ENCODE assay signal across 14 mouse cellular contexts in genomic region chr2:155047452-155048178, GRCm38 (mm10). TPM values are rescaled to one million over a fixed set of nuclear protein-coding genes. Genes with fewer than 3 reads are reported as not detected.
DNase-seq lines count a peak whose midpoint lies in the region; ATAC-seq and TF ChIP-seq lines count a peak whose summit lies in the region.
"Had no signal": no experiment of that assay in that cellular context is flagged by ENCODE, and none has a peak within 500 bp of the region (broad histone marks: within the 10 kb centered on the region; RNA-seq: fewer than 3 reads in every experiment).

No protein-coding gene starts in this region.

- peaks cover 17% of the 10 kb centered on the region for H3K4me1 ChIP-seq in heart, embryonic 15.5 days (replicated peaks)
- peaks cover 39% of the 10 kb centered on the region for H3K4me1 ChIP-seq in embryonic facial prominence, embryonic 10.5 days
- peaks cover 25% of the 10 kb centered on the region for H3K4me1 ChIP-seq in limb, embryonic 12.5 days (replicated peaks)
- peaks cover 5% of the 10 kb centered on the region; the same call in 1 of the 2 replicates for H3K4me1 ChIP-seq in lung, postnatal 0 days (ENCODE audit: insufficient read depth, low read depth, low read length)

- no peak for TF ChIP-seq CTCF in lung, postnatal 0 days (IDR thresholded peaks at IDR 0.05)

- WGBS in heart, embryonic 15.5 days: 51% methylated on average over 7 of the region's 7 CpGs
- 41% methylated on average over 7 of the region's 7 CpGs for WGBS in embryonic facial prominence, embryonic 10.5 days
- WGBS in limb, embryonic 12.5 days: 19% methylated on average over 7 of the region's 7 CpGs
- 68% methylated on average over 7 of the region's 7 CpGs for WGBS in lung, postnatal 0 days

- H3K9ac ChIP-seq in heart, embryonic 15.5 days: no peak overlapping the region
- no peak overlapping the region; the same call in 1 of the 2 replicates for H3K9ac ChIP-seq in limb, embryonic 12.5 days (replicated peaks)
- no peak overlapping the region for H3K9ac ChIP-seq in lung, postnatal 0 days (replicated peaks; ENCODE audit: low read depth)
- H3K9ac ChIP-seq: liver, embryonic 15.5 days had no signal

- H3K27me3 ChIP-seq in heart, embryonic 15.5 days: no peaks in the 10 kb centered on the region
- H3K27me3 ChIP-seq in embryonic facial prominence, embryonic 10.5 days (replicated peaks; ENCODE audit: low read depth, poor library complexity, severe bottlenecking): no peaks in the 10 kb centered on the region
- no peaks in the 10 kb centered on the region for H3K27me3 ChIP-seq in limb, embryonic 12.5 days
- H3K27me3 ChIP-seq in lung, postnatal 0 days (replicated peaks; ENCODE audit: insufficient read depth, low read length): no peaks in the 10 kb centered on the region
- H3K27me3 ChIP-seq: liver, embryonic 15.5 days had no signal

- H3K4me3 ChIP-seq in heart, embryonic 15.5 days: no peak overlapping the region
- peak overlapping the region; percentile 25; the same call in 1 of the 2 replicates for H3K4me3 ChIP-seq in embryonic facial prominence, embryonic 10.5 days
- peak overlapping the region; percentile 12; the same call in 1 of the 2 replicates for H3K4me3 ChIP-seq in limb, embryonic 12.5 days (replicated peaks)
- H3K4me3 ChIP-seq in lung, postnatal 0 days (ENCODE audit: low read depth, low read length): no peak overlapping the region
- H3K4me3 ChIP-seq: liver, embryonic 15.5 days had no signal

- no peak for DNase-seq in heart, adult 9 months (ENCODE audit: low spot score in 2 of 2)
- DNase-seq in embryonic facial prominence, embryonic 10.5 days (ENCODE audit: low spot score): peak; percentile 80
- peak; percentile 55 for DNase-seq in thymus, postnatal 14 days
- no peak for DNase-seq in Muller cell, postnatal 12 days (ENCODE audit: inconsistent ontology term)
- DNase-seq in lung, postnatal 10 days: no peak
- DNase-seq in lung, postnatal 0 days (ENCODE audit: low spot score): no peak
- DNase-seq: cerebellum, adult 18-20 months; right cerebral cortex, postnatal 25 days had no signal

- H3K4me2 ChIP-seq in heart, embryonic 15.5 days: peak overlapping the region; percentile 6; the same call in 1 of the 2 replicates
- peak overlapping the region; percentile 40 for H3K4me2 ChIP-seq in limb, embryonic 12.5 days
- no peak overlapping the region for H3K4me2 ChIP-seq in lung, postnatal 0 days (replicated peaks; ENCODE audit: low read depth, low read length)
- H3K4me2 ChIP-seq: liver, embryonic 15.5 days had no signal

- H3K36me3 ChIP-seq in heart, embryonic 15.5 days: no peaks in the 10 kb centered on the region
- H3K36me3 ChIP-seq in embryonic facial prominence, embryonic 10.5 days (replicated peaks): no peaks in the 10 kb centered on the region
- H3K36me3 ChIP-seq in limb, embryonic 12.5 days: no peaks in the 10 kb centered on the region
- H3K36me3 ChIP-seq in lung, postnatal 0 days (ENCODE audit: insufficient read depth, low read length): no peaks in the 10 kb centered on the region
- H3K36me3 ChIP-seq: G1E; liver, embryonic 15.5 days had no signal

- no peak overlapping the region for H3K27ac ChIP-seq in heart, embryonic 15.5 days
- H3K27ac ChIP-seq in embryonic facial prominence, embryonic 10.5 days (replicated peaks): peak overlapping the region; percentile 79
- peak overlapping the region; percentile 87 for H3K27ac ChIP-seq in limb, embryonic 12.5 days
- no peak overlapping the region for H3K27ac ChIP-seq in lung, postnatal 0 days (ENCODE audit: low read length)
- H3K27ac ChIP-seq: liver, embryonic 15.5 days; macrophage had no signal

- no peaks in the 10 kb centered on the region for H3K9me3 ChIP-seq in heart, embryonic 15.5 days (replicated peaks)
- no peaks in the 10 kb centered on the region for H3K9me3 ChIP-seq in embryonic facial prominence, embryonic 10.5 days
- no peaks in the 10 kb centered on the region for H3K9me3 ChIP-seq in limb, embryonic 12.5 days
- H3K9me3 ChIP-seq in lung, postnatal 0 days (ENCODE audit: low read length): no peaks in the 10 kb centered on the region
- H3K9me3 ChIP-seq: G1E; liver, embryonic 15.5 days had no signal

- no peak for TF ChIP-seq EP300 in lung, postnatal 0 days (IDR thresholded peaks at IDR 0.05)

- ATAC-seq in heart, embryonic 15.5 days (replicated peaks; ENCODE audit: insufficient number of reproducible peaks, insufficient read depth, low FRiP score, low read depth): no peak
- no peak for ATAC-seq in limb, embryonic 12.5 days (ENCODE audit: insufficient number of reproducible peaks, insufficient read depth, low FRiP score, low TSS enrichment, low read depth)
- ATAC-seq in lung, postnatal 0 days: no peak
- ATAC-seq: intestine, postnatal 0 days had no signal

RNA-seq across cellular contexts. Expression of gene Ahcy, which starts 26.7 kb away (rescaled TPM):
- polyA plus RNA-seq in heart, embryonic 15.5 days (2015; fragmentation: Nextera tagmentation; extraction: Ambion mirVana): 36.9 and 46.4 TPM in 2 replicates
- polyA plus RNA-seq in embryonic facial prominence, embryonic 10.5 days (2016; fragmentation: Nextera tagmentation; extraction: Ambion mirVana): 105 and 109 TPM in 2 replicates
- 86.0 and 87.8 TPM in 2 replicates for polyA plus RNA-seq in limb, embryonic 12.5 days (2016; fragmentation: Nextera tagmentation; extraction: Ambion mirVana)
- polyA plus RNA-seq in lung, postnatal 0 days (2015; fragmentation: Nextera tagmentation; extraction: Ambion mirVana): 13.3 and 14.4 TPM in 2 replicates

RNA-seq across cellular contexts. Expression of gene Gm14226, which starts 29.5 kb away (rescaled TPM):
- 0.39 and 0.42 TPM in 2 replicates for polyA plus RNA-seq in heart, embryonic 15.5 days (2015; fragmentation: Nextera tagmentation; extraction: Ambion mirVana)
- polyA plus RNA-seq in embryonic facial prominence, embryonic 10.5 days (2016; fragmentation: Nextera tagmentation; extraction: Ambion mirVana): 0.88 and 1.3 TPM in 2 replicates
- polyA plus RNA-seq in limb, embryonic 12.5 days (2016; fragmentation: Nextera tagmentation; extraction: Ambion mirVana): 3.6 and 5.1 TPM in 2 replicates
- 0.12 TPM in 2 replicates for polyA plus RNA-seq in lung, postnatal 0 days (2015; fragmentation: Nextera tagmentation; extraction: Ambion mirVana)
- polyA plus RNA-seq: G1E, macrophage had no signal

Comparison
In these comparisons a context has a peak if more than half of its experiments do, and no peak if none do; other contexts are left out.
1. H3K27ac ChIP-seq: peak in embryonic facial prominence, embryonic 10.5 days (single experiment) and limb, embryonic 12.5 days (single experiment); none in heart, embryonic 15.5 days (single experiment) and lung, postnatal 0 days (single experiment).
2. H3K4me3 ChIP-seq: peak in embryonic facial prominence, embryonic 10.5 days (single experiment) and limb, embryonic 12.5 days (single experiment); none in heart, embryonic 15.5 days (single experiment) and lung, postnatal 0 days (single experiment).
3. DNase-seq: peak in embryonic facial prominence, embryonic 10.5 days (single experiment) and thymus, postnatal 14 days (single experiment); none in heart, adult 9 months (0 of 2), Muller cell, postnatal 12 days (single experiment), lung, postnatal 10 days (single experiment) and lung, postnatal 0 days (single experiment).